Mouse (Mus musculus): ENCODE data around the gene Gm49380. TPM values are rescaled to one million over a fixed set of nuclear protein-coding genes. Genes with fewer than 3 reads are reported as not detected.
A peak's percentile ranks its signal among the peaks of the same experiment; 100 is the strongest.

Gm49380 gene
- total and polyA plus RNA-seq, 3 experiments = 0.24 TPM; not detected in 2

- Histone ChIP-seq H3K36me3 (ENCODE audit: control insufficient read depth in 1 of 2, insufficient read depth in 2 of 2, low read length in 2 of 2) (peaks cover 0 to 3% of the 10 kb centered on the region in 2 experiments; a peak in 1 of 4 replicates), H3K79me2 (ENCODE audit: control insufficient read depth, insufficient read depth, low read length, poor library complexity) (no peaks in the 10 kb centered on the region; the same call in 1 of the 2 replicates), H3K9me3 (replicated peaks; ENCODE audit: insufficient read depth, low read length) (no peaks in the 10 kb centered on the region), H3K4me3 (ENCODE audit: control insufficient read depth in 1 of 2, insufficient read depth in 1 of 2, low read depth in 2 of 2, low read length in 2 of 2) (peak overlapping the region; percentile 52 to 67), H3K27me3 (ENCODE audit: control insufficient read depth in 1 of 2, insufficient read depth in 2 of 2, low read length in 2 of 2) (no peaks in the 10 kb centered on the region), H3K4me1 (ENCODE audit: control insufficient read depth in 1 of 2, insufficient read depth in 2 of 2, low read length in 2 of 2) (peaks cover 0 to 10% of the 10 kb centered on the region in 2 experiments; a peak in 2 of 4 replicates), H3K27ac (ENCODE audit: control insufficient read depth, low read depth, low read length) (peak overlapping the region; percentile 31; the same call in 1 of the 2 replicates), H3K9ac (ENCODE audit: control insufficient read depth, low read depth, low read length, poor library complexity, severe bottlenecking) (peak overlapping the region; percentile 71)
- peak; percentile 71 for DNase-seq (ENCODE audit: low read depth, low spot score)
- 0 out of 2 replicates have a peak, but pooled peaks have one; percentile 55 for TF ChIP-seq CHD1 (IDR thresholded peaks at IDR 0.05; ENCODE audit: low read depth, low read length)
- TF ChIP-seq GATA1 (IDR thresholded peaks at IDR 0.05; ENCODE audit: low read depth, low read length) = peak; percentile 70
- TF ChIP-seq SIN3A (IDR thresholded peaks at IDR 0.05; ENCODE audit: low read length) = peak; percentile 66
- peak; percentile 40; the same call in 1 of the 2 replicates for TF ChIP-seq ETS1 (IDR thresholded peaks at IDR 0.05; ENCODE audit: low read depth, low read length)
- peak; percentile 47; the same call in 1 of the 2 replicates for TF ChIP-seq TAL1 (IDR thresholded peaks at IDR 0.05; ENCODE audit: low read length)
- TF ChIP-seq E2F4 (IDR thresholded peaks at IDR 0.05; ENCODE audit: borderline replicate concordance, low read depth, low read length) = no peak
- TF ChIP-seq TCF12 (IDR thresholded peaks at IDR 0.05; ENCODE audit: low read depth, low read length) = peak; percentile 72
- TF ChIP-seq RCOR1 (IDR thresholded peaks at IDR 0.05; ENCODE audit: low read depth, low read length) = 0 out of 2 replicates have a peak, but pooled peaks have one; percentile 28
- TF ChIP-seq CTCF (IDR thresholded peaks at IDR 0.05 in 2 of 3, conservative IDR thresholded peaks at IDR 0.05 in 1 of 3; ENCODE audit: control insufficient read depth in 1 of 3, insufficient read depth in 1 of 3, low read depth in 2 of 3, low read length in 3 of 3, poor library complexity in 1 of 3, severe bottlenecking in 1 of 3) = no peak
- TF ChIP-seq KAT2A (conservative IDR thresholded peaks at IDR 0.05; ENCODE audit: low read depth, low read length) = no peak
- TF ChIP-seq MXI1 (IDR thresholded peaks at IDR 0.05; ENCODE audit: low read depth, low read length) = peak; percentile 16; the same call in 1 of the 2 replicates
- no peak for TF ChIP-seq ZNF384 (IDR thresholded peaks at IDR 0.05; ENCODE audit: low read depth, low read length)
- TF ChIP-seq EP300 (IDR thresholded peaks at IDR 0.05; ENCODE audit: low read depth in 1 of 2, low read length in 2 of 2) = peak; percentile 55 to 64; a peak in 3 of 4 replicates
Measured at GRCm38 (mm10) chr9:44067241-44067959, 45.9 kb downstream of the Gm49380 start.

- peak within 1 kb of the TSS; percentile 71 for H3K9ac ChIP-seq (ENCODE audit: control insufficient read depth, low read depth, low read length, poor library complexity, severe bottlenecking)
- H3K36me3 ChIP-seq (ENCODE audit: control insufficient read depth in 1 of 2, insufficient read depth in 2 of 2, low read length in 2 of 2) = peaks cover 0 to 3% of the 10 kb centered on the region in 2 experiments; a peak in 1 of 4 replicates
- H3K4me1 ChIP-seq (ENCODE audit: control insufficient read depth in 1 of 2, insufficient read depth in 2 of 2, low read length in 2 of 2) = peaks cover 0 to 10% of the 10 kb centered on the region in 2 experiments; a peak in 2 of 4 replicates
- no peaks in the 10 kb centered on the region for H3K27me3 ChIP-seq (ENCODE audit: control insufficient read depth in 1 of 2, insufficient read depth in 2 of 2, low read length in 2 of 2)
- peak; percentile 97 for DNase-seq (ENCODE audit: low read depth, low spot score)
- H3K79me2 ChIP-seq (ENCODE audit: control insufficient read depth, insufficient read depth, low read length, poor library complexity) = no peaks in the 10 kb centered on the region; the same call in 1 of the 2 replicates
- H3K9me3 ChIP-seq (replicated peaks; ENCODE audit: insufficient read depth, low read length) = no peaks in the 10 kb centered on the region
- H3K4me3 ChIP-seq (ENCODE audit: control insufficient read depth in 1 of 2, insufficient read depth in 1 of 2, low read depth in 2 of 2, low read length in 2 of 2) = peak within 1 kb of the TSS; percentile 52 to 67
- H3K27ac ChIP-seq (ENCODE audit: control insufficient read depth, low read depth, low read length) = peak within 1 kb of the TSS; percentile 31; the same call in 1 of the 2 replicates
- TF ChIP-seq SIN3A (IDR thresholded peaks at IDR 0.05; ENCODE audit: low read length) (peak; percentile 100), SMC3 (IDR thresholded peaks at IDR 0.05; ENCODE audit: low read depth, low read length) (peak; percentile 26; the same call in 1 of the 2 replicates), MXI1 (IDR thresholded peaks at IDR 0.05; ENCODE audit: low read depth, low read length) (peak; percentile 100), GATA1 (IDR thresholded peaks at IDR 0.05; ENCODE audit: low read depth, low read length) (0 out of 2 replicates have a peak, but pooled peaks have one; percentile 4), ELF1 (IDR thresholded peaks at IDR 0.05; ENCODE audit: low read depth, low read length) (0 out of 2 replicates have a peak, but pooled peaks have one; percentile 5), MAZ (IDR thresholded peaks at IDR 0.05; ENCODE audit: low read depth, low read length) (peak; percentile 90; the same call in 1 of the 2 replicates), GABPA (IDR thresholded peaks at IDR 0.05; ENCODE audit: low read depth, low read length) (no peak), HCFC1 (IDR thresholded peaks at IDR 0.05; ENCODE audit: low read depth, low read length) (peak; percentile 48; the same call in 1 of the 2 replicates), USF1 (IDR thresholded peaks at IDR 0.05; ENCODE audit: low read depth, low read length) (peak; percentile 85), ZC3H11A (IDR thresholded peaks at IDR 0.05; ENCODE audit: low read depth, low read length) (no peak), UBTF (IDR thresholded peaks at IDR 0.05; ENCODE audit: borderline replicate concordance, insufficient read depth, low read depth, low read length) (peak; percentile 97; the same call in 1 of the 2 replicates), MYC (IDR thresholded peaks at IDR 0.05; ENCODE audit: low read depth, low read length) (peak; percentile 88), ETS1 (IDR thresholded peaks at IDR 0.05; ENCODE audit: low read depth, low read length) (peak; percentile 37; the same call in 1 of the 2 replicates), CTCF (IDR thresholded peaks at IDR 0.05 in 2 of 3, conservative IDR thresholded peaks at IDR 0.05 in 1 of 3; ENCODE audit: control insufficient read depth in 1 of 3, insufficient read depth in 1 of 3, low read depth in 2 of 3, low read length in 3 of 3, poor library complexity in 1 of 3, severe bottlenecking in 1 of 3) (peak; percentile 50 to 89 (median 77); a peak in 5 of 6 replicates), RCOR1 (IDR thresholded peaks at IDR 0.05; ENCODE audit: low read depth, low read length) (no peak), MAX (IDR thresholded peaks at IDR 0.05; ENCODE audit: low read length) (peak; percentile 100), POLR2AphosphoS2 (IDR thresholded peaks at IDR 0.05; ENCODE audit: low read length) (no peak), RAD21 (IDR thresholded peaks at IDR 0.05; ENCODE audit: low read depth, low read length) (peak; percentile 30)
Measured at GRCm38 (mm10) chr9:44066785-44067225, 46.5 kb downstream of the Gm49380 start, which contains the start of gene Usp2. TSS of gene Usp2 (plus strand) at chr9:44067021.
